Comparison of ENCODE assay signal across 23 mouse cellular contexts in the genomic region with DNA sequence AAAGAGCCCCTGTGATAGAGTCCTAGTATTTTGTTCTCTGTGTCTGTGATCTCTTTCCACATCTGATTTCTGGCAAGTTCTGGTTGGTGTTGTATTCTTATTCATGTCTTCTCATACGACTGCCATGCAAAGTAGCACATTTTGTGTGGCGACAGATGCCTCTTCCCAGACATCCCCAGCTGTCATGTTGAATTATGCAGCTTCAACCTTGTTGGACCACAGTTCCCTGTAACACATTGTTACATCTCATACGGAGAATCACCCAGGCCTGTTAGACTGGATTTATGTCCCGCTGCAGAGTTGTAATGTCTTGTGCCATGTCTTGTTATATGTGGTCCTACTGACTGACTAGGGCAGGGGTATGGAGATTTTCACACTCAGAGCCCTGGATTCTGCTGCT.
DNase-seq lines count a peak whose midpoint lies in the region; ATAC-seq and TF ChIP-seq lines count a peak whose summit lies in the region.
"Had no signal": no experiment of that assay in that cellular context is flagged by ENCODE, and none has a peak within 500 bp of the region (broad histone marks: within the 10 kb centered on the region; RNA-seq: fewer than 3 reads in every experiment).

No protein-coding gene starts in this region.

- TF ChIP-seq POLR2A in cortical plate, adult 2 months (IDR thresholded peaks at IDR 0.05; ENCODE audit: extremely low read depth, insufficient read depth, low read length) = no peak

- H3K4me1 ChIP-seq in cortical plate, adult 2 months (ENCODE audit: control insufficient read depth, insufficient read depth, low read length) = peaks cover 2% of the 10 kb centered on the region; the same call in 1 of the 2 replicates
- H3K4me1 ChIP-seq: embryonic facial prominence, embryonic 15.5 days; forebrain, embryonic 10.5 days; heart, embryonic 10.5 days; hindbrain, embryonic 12.5 days; intestine, embryonic 15.5 days had no signal

- ATAC-seq in frontal cortex, adult (ENCODE audit: low TSS enrichment) = peak; percentile 57; the same call in 1 of the 2 replicates
- ATAC-seq: intestine, embryonic 15.5 days had no signal

- DNase-seq in frontal cortex, postnatal 10 days (ENCODE audit: low spot score in 2 of 2) = no peak
- DNase-seq in retina, postnatal 1 day = peak; percentile 15
- no peak for DNase-seq in retina, embryonic 14.5 days (ENCODE audit: low spot score)
- peak; percentile 34 for DNase-seq in layer of hippocampus, adult 9-11 months
- DNase-seq in kidney, adult 18-20 months = no peak
- no peak for DNase-seq in c-Kit-positive CD71-positive TER-119-positive erythroid progenitor cells, embryonic 14.5 days (ENCODE audit: low spot score)
- DNase-seq: adrenal gland, adult 2 months; adrenal gland, postnatal 25 days; cerebellum, adult 11-12 months; cerebellum, postnatal 10 days; embryo, embryonic 11 days; gastrocnemius, postnatal 10 days; heart, adult 18-20 months; heart, postnatal 10 days; heart, postnatal 4 days had no signal

- TF ChIP-seq CTCF in cortical plate, adult 2 months (IDR thresholded peaks at IDR 0.05; ENCODE audit: extremely low read depth, insufficient read depth, low read length) = no peak

- H3K27ac ChIP-seq in cortical plate, adult 2 months (ENCODE audit: insufficient read depth, low read length) = peak overlapping the region; percentile 21; the same call in 1 of the 2 replicates
- H3K27ac ChIP-seq: embryonic facial prominence, embryonic 15.5 days; forebrain, embryonic 10.5 days; heart, embryonic 10.5 days; hindbrain, embryonic 12.5 days; intestine, embryonic 15.5 days had no signal

- no peak overlapping the region for H3K4me3 ChIP-seq in cortical plate, adult 2 months (ENCODE audit: insufficient read depth, low read length)
- H3K4me3 ChIP-seq: embryonic facial prominence, embryonic 15.5 days; erythroblast, embryonic 14.5 days; forebrain, embryonic 10.5 days; heart, embryonic 10.5 days; hindbrain, embryonic 12.5 days; intestine, embryonic 15.5 days had no signal

Comparison
In these comparisons a context has a peak if more than half of its experiments do, and no peak if none do; other contexts are left out.
1. DNase-seq: peak in retina, postnatal 1 day (single experiment) and layer of hippocampus, adult 9-11 months (single experiment); none in frontal cortex, postnatal 10 days (0 of 2), retina, embryonic 14.5 days (single experiment), kidney, adult 18-20 months (single experiment) and c-Kit-positive CD71-positive TER-119-positive erythroid progenitor cells, embryonic 14.5 days (single experiment).